Mouse (Mus musculus) olfactory bulb, adult 2 months (tissue): ENCODE measurements around the gene Pou6f1. TPM values are rescaled to one million over a fixed set of nuclear protein-coding genes. Genes with fewer than 3 reads are reported as not detected.
"Not testable (repeated sequence)": the region's sequence is repeated elsewhere in the genome, so short reads cannot be mapped to it uniquely, and the experiment has no call there.

ENCODE experiments used
- H3K27ac ChIP-seq: fragments of 200-500 bp; 2 replicates; pipeline ENCODE4 v1.5.1; 2012; ENCODE audit warnings: low read depth, low read length; ENCODE audit not compliant: insufficient read depth
- H3K4me1 ChIP-seq: fragments of 200-500 bp; 2 replicates; pipeline ENCODE4 v1.6.1; 2012; ENCODE audit warnings: low read length; ENCODE audit not compliant: control insufficient read depth, insufficient read depth
- H3K4me3 ChIP-seq: fragments of 200-500 bp; 2 replicates; pipeline ENCODE4 v1.5.1; 2012; ENCODE audit warnings: mild to moderate bottlenecking, low read depth, low read length, moderate library complexity; ENCODE audit not compliant: insufficient read depth
- CTCF ChIP-seq: fragments of 200-500 bp; IDR thresholded peaks from 2 replicates; pipeline ENCODE4 v1.5.1; 2012; ENCODE audit warnings: low read depth, mild to moderate bottlenecking, low read length, moderate library complexity; ENCODE audit not compliant: insufficient read depth
- POLR2A ChIP-seq: fragments of 200-500 bp; IDR thresholded peaks from 2 replicates; pipeline ENCODE4 v1.6.1; 2012; ENCODE audit warnings: mild to moderate bottlenecking, low read depth, low read length, moderate library complexity; ENCODE audit not compliant: insufficient read depth
- WGBS: fragments of 180-500 bp; shearing (Covaris S2); methylation state at CpG from one replicate; pipeline ENCODE4 v1.1.7; 2018; 5-methylcytosine and 5-hydroxymethylcytosine counted together
- polyA plus RNA-seq: library from polyadenylated mRNA; stranded (reverse); fragments of >200 nt; gene quantifications from 2 replicates; pipeline ENCODE4 v1.2.4, GENCODE M21; 2012; ENCODE audit warnings: low replicate concordance; ENCODE audit not compliant: missing spikeins, insufficient read depth, insufficient read length

The Pou6f1 gene
- polyA plus RNA-seq, 1 experiment, result not detected

DNA sequence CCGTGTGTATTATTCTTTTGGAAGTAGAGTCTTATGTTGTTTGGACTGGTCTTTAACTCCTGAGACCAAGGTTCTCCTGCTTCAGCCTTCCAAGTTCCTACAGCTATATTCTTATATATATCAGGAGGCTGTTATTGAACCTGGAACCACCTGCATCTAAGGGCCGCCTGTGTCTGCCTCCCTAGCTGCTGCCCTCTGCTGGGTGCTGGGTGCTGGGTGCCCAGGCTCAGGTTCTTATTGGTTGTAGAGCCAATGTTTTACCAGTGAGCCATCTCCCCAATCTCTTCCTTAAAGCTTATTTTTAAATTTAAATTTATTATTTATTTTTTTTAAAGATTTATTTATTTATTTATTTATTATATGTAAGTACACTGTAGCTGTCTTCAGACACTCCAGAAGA, 12.6 kb upstream of the Pou6f1 start:
- 75% methylated on average over 2 of the region's 2 CpGs for WGBS
- Histone ChIP-seq H3K4me3 (no peak overlapping the region), H3K27ac (no peak overlapping the region), H3K4me1 (peaks cover 15% of the 10 kb centered on the region)
- TF ChIP-seq CTCF (no peak), POLR2A (no peak)

DNA sequence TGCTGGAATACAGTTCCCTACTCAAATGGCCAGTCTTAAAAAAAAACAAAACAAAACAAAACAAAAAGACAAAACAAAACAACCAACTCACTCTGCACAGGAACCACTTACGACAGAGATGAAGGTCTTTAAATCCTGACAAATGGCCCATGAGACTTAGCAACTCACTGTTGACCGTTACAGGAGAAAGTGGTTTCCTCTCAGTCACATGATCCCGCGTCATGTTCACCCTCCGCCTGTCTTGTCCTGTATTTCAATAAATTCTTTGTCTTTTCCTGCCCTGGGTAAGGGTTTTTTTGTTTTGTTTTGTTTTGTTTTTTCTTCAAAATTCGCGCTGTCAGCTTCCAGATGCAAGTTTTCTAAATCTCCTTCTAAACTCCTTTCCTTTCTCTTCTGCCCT, 12.2 kb upstream of the Pou6f1 start:
- Histone ChIP-seq H3K4me1 (peaks cover 15% of the 10 kb centered on the region), H3K27ac (no peak overlapping the region), H3K4me3 (no peak overlapping the region)
- TF ChIP-seq POLR2A (no peak), CTCF (no peak)
- WGBS, result 88% methylated on average over 7 of the region's 7 CpGs

DNA sequence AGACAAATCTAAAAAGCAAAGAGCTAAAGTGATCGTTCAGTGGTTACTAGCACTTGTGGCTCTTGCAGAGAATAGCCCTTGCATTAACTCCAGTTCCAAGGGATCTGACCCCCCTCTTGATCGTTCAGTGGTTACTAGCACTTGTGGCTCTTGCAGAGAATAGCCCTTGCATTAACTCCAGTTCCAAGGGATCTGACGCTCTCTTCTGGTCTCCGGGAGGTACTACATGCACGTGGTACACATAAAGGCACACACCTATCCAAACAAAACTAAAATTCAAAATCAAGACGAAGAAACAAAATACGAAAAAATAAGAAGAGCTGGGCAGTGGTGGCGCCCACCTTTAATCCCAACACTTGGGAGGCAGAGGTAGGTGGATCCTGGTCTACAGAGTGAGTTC, 6.9 kb upstream of the Pou6f1 start:
- H3K27ac ChIP-seq, H3K4me3 ChIP-seq, H3K4me1 ChIP-seq: not testable (repeated sequence)
- 93% methylated on average over 8 of the region's 8 CpGs for WGBS

DNA sequence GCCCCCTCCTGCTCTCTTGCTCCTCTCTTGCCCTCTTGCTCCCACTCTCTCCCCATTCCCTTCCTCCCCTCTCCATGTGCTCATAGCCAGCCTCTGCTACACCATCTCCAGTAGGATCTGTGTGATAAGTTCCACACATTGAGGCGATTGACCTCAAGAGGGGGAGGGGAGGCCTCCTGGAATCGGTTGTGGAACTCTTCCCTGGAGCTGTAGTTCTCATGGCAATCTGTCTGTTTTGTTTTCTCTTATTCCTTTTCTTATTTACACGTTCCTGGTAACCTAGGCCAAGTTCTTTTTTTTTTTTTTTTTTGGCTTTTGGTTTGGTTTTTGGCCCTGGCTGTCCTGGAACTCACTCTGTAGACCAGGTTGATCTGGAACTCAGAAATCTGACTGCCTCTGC, 1.9 kb upstream of the Pou6f1 start:
- Histone ChIP-seq H3K27ac (no peak overlapping the region), H3K4me3 (no peak overlapping the region), H3K4me1 (peaks cover 17% of the 10 kb centered on the region)
- TF ChIP-seq CTCF, result no peak
- no peak for TF ChIP-seq POLR2A
- WGBS, result 57% methylated on average over 3 of the region's 3 CpGs

DNA sequence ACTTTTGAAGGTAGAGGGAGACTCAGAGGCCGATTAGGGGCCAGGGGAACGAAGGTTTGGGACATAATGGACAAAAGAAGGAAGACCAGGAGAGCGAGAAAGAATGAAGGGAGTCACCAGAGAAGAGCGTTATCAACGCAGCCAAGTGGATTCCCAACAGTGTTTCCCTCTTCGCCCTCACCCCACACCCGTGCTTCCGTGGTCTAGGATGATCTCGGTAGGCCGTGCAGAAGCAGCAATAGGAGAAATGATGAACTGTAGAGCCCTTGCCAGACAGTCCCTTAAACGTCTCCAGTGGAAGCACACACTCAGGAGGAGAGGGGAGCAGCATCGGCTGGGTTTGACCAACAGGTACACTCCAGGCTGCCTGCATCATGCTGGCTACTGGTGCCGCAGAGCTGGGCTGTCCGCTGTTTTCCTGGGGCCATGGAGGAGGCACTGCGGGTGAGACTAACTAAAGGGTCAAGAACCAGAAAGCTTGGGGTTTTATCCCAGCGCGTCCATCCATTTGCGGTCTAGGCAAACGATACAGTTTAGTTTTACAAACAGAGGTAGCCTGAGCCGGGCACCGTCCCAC, 1.0 kb upstream of the Pou6f1 start:
- TF ChIP-seq CTCF, result no peak
- TF ChIP-seq POLR2A, result no peak
- 59% methylated on average over 21 of the region's 21 CpGs for WGBS
- H3K4me3 ChIP-seq, result no peak overlapping the region
- H3K4me1 ChIP-seq, result peaks cover 17% of the 10 kb centered on the region
- H3K27ac ChIP-seq, result no peak overlapping the region

DNA sequence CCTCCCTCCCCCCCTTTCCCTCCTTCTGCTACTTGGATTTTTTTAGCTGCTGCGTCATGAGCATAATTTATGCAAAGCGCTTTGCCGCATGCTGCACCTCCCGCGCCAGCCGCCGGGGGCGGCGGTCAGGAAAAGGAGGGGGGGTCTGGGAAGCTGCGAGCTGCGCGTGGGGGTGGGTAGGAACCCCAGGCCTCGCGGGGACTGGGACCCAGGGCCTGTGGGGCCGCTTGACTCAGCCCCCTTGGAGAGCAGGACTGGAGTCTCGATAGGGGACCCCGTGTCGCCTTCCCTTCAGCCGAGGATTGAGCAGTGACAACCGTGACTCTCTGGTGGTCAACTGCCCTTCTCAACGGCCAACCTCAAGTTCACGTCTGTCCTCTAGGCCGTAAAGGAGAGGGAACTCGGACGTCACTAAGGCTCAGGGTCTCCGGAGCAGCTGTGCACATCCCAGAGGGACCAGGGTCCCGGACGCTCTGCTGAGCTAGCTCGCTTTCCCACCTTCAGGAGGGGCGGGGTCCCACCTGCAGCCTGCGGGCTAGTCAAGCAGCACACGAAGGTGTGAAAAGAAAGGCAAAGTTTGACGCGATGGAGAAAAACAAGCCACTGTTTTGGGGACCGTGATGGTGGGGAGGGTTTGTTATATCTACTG, 387 bp upstream of the Pou6f1 start:
- Histone ChIP-seq H3K27ac (peak overlapping the region; percentile 26; the same call in 1 of the 2 replicates), H3K4me3 (peak overlapping the region; percentile 99), H3K4me1 (peaks cover 17% of the 10 kb centered on the region)
- 5% methylated on average over 35 of the region's 35 CpGs for WGBS
- TF ChIP-seq POLR2A (0 out of 2 replicates have a peak, but pooled peaks have one; percentile 19), CTCF (peak; percentile 70; the same call in 1 of the 2 replicates)

DNA sequence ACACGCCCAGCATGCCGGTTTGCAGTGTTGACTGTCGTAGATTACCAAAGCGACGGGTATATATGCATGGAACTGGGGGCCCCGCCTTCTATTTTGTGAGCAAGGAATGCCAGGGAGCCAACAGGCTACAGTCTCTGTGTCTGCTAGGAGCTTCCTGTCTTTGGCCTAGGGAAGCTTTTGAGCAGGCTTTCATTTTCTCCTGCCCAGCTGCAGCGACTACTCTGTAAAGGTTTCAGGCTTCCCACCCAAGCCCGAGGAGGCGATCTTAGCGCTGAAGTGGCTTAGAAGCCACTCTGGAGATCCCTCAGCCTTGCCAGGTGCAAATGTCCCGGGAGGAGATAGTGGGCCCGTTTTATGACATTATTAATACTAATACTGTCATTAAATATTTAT, 905 bp downstream of the Pou6f1 start:
- no peak for TF ChIP-seq POLR2A
- TF ChIP-seq CTCF, result no peak
- WGBS, result 4% methylated on average over 12 of the region's 12 CpGs
- peaks cover 14% of the 10 kb centered on the region for H3K4me1 ChIP-seq
- H3K27ac ChIP-seq, result peak overlapping the region; percentile 67; the same call in 1 of the 2 replicates
- H3K4me3 ChIP-seq, result peak overlapping the region; percentile 99

DNA sequence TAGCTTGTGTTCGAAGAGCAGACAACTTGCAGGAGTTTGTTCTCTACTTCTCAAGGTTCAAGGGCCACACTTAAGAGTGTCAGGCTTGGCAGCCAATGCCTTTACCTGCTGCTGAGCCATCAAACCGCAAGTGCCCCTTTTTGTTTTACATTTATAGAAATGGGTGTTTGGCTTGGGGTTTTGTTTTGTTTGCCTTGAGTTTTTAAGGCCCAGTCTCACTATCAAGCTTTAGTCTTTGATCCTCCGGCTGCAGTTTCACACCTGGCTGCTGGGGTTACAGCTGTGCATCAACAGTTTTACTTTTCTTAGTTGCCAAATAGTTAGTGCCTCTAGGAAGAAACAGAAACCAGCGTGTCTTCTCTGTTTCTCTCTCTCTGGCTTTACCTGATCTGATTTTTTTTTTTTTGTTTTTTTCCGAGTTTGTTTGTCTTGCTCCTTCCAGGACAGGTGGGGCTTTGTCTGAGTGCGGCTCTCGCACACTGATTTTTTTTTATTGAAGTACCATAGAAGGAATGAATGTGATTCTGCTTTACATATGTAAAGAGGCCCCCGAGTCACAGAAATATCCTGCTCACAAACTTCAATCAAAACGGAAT, 1.4 kb downstream of the Pou6f1 start:
- Histone ChIP-seq H3K4me3 (peak overlapping the region; percentile 99), H3K4me1 (peaks cover 14% of the 10 kb centered on the region), H3K27ac (no peak overlapping the region; the same call in 1 of the 2 replicates)
- no peak for TF ChIP-seq POLR2A
- no peak for TF ChIP-seq CTCF
- WGBS, result 42% methylated on average over 9 of the region's 9 CpGs

DNA sequence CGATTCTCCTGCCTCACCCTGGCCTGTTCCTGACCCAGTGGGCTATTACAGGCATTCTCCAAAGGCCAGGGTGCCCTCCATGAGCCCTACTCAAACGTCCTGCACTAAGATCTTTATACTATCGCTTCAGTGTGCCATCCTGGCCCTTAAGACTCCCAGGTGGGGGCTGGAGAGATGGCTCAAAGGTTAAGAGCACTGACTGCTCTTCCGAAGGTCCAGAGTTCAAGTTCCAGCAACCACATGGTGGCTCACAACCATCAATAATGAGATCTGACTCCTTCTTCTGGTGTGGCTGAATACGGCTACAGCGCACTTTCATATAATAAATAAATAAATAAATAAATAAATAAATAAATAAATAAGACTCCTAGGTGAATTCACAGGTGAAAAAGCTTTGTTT, 7.0 kb downstream of the Pou6f1 start:
- WGBS, result 89% methylated on average over 6 of the region's 6 CpGs
- TF ChIP-seq POLR2A, result no peak
- no peak for TF ChIP-seq CTCF
- Histone ChIP-seq H3K27ac (no peak overlapping the region), H3K4me1 (peaks cover 3% of the 10 kb centered on the region; the same call in 1 of the 2 replicates), H3K4me3 (no peak overlapping the region)

DNA sequence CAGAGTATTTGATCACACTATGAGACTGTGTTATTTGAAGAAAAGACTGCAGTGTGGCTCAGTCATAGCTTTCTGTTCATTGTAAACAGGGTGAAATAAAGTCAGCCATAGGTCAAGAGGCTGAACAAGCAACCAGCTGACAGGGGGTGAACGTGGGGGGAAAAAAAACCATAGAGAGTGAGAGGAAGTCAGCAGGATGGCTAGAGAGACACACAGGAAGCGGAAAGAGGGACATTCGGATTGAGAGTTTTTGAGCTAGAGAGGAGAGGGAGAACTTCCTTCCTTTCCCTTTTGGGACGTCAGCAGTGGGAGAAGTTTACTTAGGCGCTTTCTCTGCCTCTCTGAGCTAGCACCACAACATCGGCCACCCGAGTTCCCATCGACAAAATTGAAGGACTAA, 9.3 kb downstream of the Pou6f1 start:
- no peak overlapping the region for H3K4me3 ChIP-seq
- TF ChIP-seq CTCF (no peak), POLR2A (no peak)
- 84% methylated on average over 8 of the region's 8 CpGs for WGBS
- peaks cover 3% of the 10 kb centered on the region; the same call in 1 of the 2 replicates for H3K4me1 ChIP-seq
- H3K27ac ChIP-seq, result no peak overlapping the region
